Mouse (Mus musculus): ENCODE measurements around the gene Mfsd4b4. TPM values are rescaled to one million over a fixed set of nuclear protein-coding genes. Genes with fewer than 3 reads are reported as not detected.

Mfsd4b4 gene
- polyA plus RNA-seq, 1 experiment, result not detected

DNA sequence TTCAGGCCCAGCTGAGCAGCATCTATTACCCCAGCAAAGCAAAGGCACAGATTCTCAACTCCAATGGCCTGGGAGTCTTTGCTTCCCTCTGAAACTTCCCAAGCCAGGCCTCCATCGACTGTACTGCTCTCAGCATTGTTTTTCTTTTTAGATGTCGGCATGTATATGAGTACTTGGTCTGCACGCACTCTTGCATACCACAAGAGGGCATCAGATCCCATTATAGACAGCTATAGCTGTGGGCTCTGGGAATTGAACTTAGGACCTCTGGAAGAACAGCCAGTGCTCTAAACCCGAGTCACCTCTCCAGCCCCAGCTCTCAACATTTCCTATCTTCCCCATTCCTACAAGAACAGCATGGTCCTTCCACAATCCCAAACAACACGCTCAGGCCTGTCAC, 2.5 kb downstream of the Mfsd4b4 start:
- peaks cover 5% of the 10 kb centered on the region; the same call in 1 of the 2 replicates for H3K9me3 ChIP-seq (ENCODE audit: control insufficient read depth, low read length)
- H3K27me3 ChIP-seq (ENCODE audit: control insufficient read depth), result no peaks in the 10 kb centered on the region
- no peaks in the 10 kb centered on the region; the same call in 1 of the 2 replicates for H3K36me3 ChIP-seq (ENCODE audit: control insufficient read depth)
- no peak for TF ChIP-seq GATA1 (IDR thresholded peaks at IDR 0.05; ENCODE audit: low read length)
- no peak for TF ChIP-seq TAL1 (IDR thresholded peaks at IDR 0.05; ENCODE audit: low read length)
- H3K4me1 ChIP-seq (ENCODE audit: control insufficient read depth), result peaks cover 43% of the 10 kb centered on the region
- H3K4me3 ChIP-seq (replicated peaks), result no peak overlapping the region

DNA sequence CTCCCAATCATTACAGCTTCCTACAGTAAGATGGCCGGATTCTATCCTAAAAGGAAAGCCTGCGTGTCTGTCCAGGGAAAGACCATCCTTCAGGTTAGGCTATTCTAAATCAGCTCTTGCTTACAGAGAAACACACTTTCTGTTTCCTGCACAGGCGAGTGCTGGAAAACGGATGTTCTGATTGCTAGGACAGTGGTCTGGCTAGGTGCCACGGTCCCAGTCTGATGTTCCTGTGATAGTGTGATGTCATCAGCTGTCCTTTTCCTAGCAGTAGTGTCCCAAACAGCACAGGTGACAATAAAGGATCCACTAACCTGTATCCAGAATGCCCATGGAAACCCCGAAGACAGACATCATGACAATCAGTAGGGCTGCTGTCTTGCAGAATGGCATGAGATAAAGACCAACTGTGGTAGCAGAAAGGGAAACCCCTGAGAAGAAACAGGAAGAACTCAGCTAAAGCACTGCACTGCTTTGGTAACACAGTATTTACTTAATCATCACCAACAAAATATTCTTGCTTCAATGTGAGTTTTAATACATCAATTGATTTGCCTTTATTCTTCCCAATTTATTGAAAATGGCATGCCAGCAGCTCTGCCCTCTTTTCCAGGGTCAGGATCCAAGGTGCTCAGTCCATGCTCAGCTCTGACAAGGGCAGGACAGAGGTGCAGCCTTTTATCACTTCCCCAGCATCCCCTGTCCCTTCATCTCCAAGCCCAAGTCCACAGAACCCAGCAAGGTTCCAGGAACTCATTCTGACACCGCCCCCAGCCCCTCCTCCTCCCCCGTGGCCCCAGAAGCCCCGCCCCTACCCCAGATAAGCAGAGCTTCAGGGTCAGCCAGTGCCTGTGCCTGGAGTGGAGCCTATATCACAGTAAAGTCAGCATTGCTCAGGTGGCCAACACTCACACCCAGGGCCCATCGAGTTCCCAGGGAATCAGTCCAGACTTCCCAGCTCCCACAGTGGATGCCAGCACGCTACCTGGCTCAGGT, 5.0 kb downstream of the Mfsd4b4 start:
- Histone ChIP-seq H3K27me3 (ENCODE audit: control insufficient read depth) (no peaks in the 10 kb centered on the region), H3K4me1 (ENCODE audit: control insufficient read depth) (peaks cover 38% of the 10 kb centered on the region), H3K4me3 (replicated peaks) (no peak overlapping the region), H3K9me3 (ENCODE audit: control insufficient read depth, low read length) (no peaks in the 10 kb centered on the region), H3K36me3 (ENCODE audit: control insufficient read depth) (no peaks in the 10 kb centered on the region; the same call in 1 of the 2 replicates)
- TF ChIP-seq GATA1 (IDR thresholded peaks at IDR 0.05; ENCODE audit: low read length) (no peak), TAL1 (IDR thresholded peaks at IDR 0.05; ENCODE audit: low read length) (no peak)

DNA sequence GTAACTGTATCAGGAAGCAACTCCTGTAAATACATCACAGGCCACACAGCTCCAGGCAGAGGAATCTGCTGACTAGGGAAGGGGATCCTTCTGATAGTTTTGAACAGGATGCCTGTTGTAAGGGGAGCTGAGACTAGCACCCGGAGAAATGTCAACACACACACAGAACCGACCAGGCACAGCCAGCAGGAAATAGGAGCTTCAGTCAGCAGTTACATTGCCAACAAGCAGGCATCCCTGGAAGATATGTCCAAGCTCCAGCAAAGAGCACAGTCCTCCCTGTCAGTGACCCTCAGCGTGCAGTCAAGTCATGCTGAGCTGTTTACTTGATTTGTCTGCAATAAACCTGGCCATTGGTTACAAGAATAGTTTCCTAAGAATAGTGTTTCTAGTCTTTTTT, 10.4 kb downstream of the Mfsd4b4 start:
- Histone ChIP-seq H3K36me3 (ENCODE audit: control insufficient read depth) (no peaks in the 10 kb centered on the region; the same call in 1 of the 2 replicates), H3K4me1 (ENCODE audit: control insufficient read depth) (peaks cover 6% of the 10 kb centered on the region), H3K27me3 (ENCODE audit: control insufficient read depth) (no peaks in the 10 kb centered on the region), H3K4me3 (replicated peaks) (no peak overlapping the region), H3K9me3 (ENCODE audit: control insufficient read depth, low read length) (no peaks in the 10 kb centered on the region)
- TF ChIP-seq TAL1 (IDR thresholded peaks at IDR 0.05; ENCODE audit: low read length), result no peak
- no peak for TF ChIP-seq GATA1 (IDR thresholded peaks at IDR 0.05; ENCODE audit: low read length)

DNA sequence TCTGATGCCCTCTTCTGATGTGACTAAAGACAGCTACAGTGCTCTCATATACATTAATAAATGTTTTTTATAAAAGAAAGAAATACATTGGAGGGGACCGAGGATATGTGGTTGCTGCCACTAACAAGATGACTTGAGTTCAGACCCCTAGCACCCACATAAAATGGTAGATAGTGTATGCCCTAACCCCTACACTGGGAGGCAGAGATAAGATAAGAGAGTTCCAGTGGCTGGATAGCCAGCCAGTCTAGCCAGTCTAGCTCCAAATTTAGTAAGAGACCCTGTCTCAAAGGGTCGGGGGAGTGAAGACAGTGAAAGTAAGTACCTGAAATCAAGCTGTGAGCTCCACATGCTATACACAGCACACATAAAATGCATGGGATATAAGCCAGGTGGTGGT, 33.5 kb downstream of the Mfsd4b4 start:
- Histone ChIP-seq H3K36me3 (ENCODE audit: control insufficient read depth) (peaks cover 56% of the 10 kb centered on the region), H3K4me3 (replicated peaks) (no peak overlapping the region), H3K27me3 (ENCODE audit: control insufficient read depth) (no peaks in the 10 kb centered on the region), H3K9me3 (ENCODE audit: control insufficient read depth, low read length) (no peaks in the 10 kb centered on the region), H3K4me1 (ENCODE audit: control insufficient read depth) (peaks cover 7% of the 10 kb centered on the region)
- no peak for TF ChIP-seq TAL1 (IDR thresholded peaks at IDR 0.05; ENCODE audit: low read length)
- no peak for TF ChIP-seq GATA1 (IDR thresholded peaks at IDR 0.05; ENCODE audit: low read length)

DNA sequence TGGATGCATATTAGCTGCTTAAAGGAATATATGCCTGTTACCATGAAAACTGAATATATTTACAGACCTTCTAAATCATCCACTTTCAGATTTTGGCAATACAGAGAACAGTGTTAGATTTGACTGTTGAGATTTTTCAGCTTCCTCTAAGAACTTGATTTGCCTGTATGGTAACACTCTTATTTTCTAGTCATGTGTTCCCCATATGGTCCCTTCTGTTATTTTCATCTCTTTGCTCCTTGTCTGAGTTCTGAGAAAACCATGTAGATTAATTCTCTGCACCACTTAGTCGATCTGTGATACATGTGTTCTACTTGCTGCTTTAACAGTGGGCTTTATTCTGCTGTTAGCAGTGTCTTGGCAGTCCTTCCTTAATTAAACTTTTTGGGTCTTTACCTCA, 56.4 kb downstream of the Mfsd4b4 start:
- Histone ChIP-seq H3K36me3 (ENCODE audit: control insufficient read depth) (peaks cover 54% of the 10 kb centered on the region), H3K4me3 (replicated peaks) (no peak overlapping the region), H3K4me1 (ENCODE audit: control insufficient read depth) (no peaks in the 10 kb centered on the region), H3K27me3 (ENCODE audit: control insufficient read depth) (no peaks in the 10 kb centered on the region), H3K9me3 (ENCODE audit: control insufficient read depth, low read length) (no peaks in the 10 kb centered on the region)
- TF ChIP-seq TAL1 (IDR thresholded peaks at IDR 0.05; ENCODE audit: low read length), result no peak
- TF ChIP-seq GATA1 (IDR thresholded peaks at IDR 0.05; ENCODE audit: low read length), result no peak

Other genes starting within 250 kb of the Mfsd4b4 start
- gene Rev3l, start 167.1 kb downstream of the Mfsd4b4 start, polyA plus RNA-seq (2012), result 0.11 and 0.12 TPM in 2 replicates
- not detected in 2 replicates for gene Mfsd4b2, start 27.7 kb upstream of the Mfsd4b4 start, polyA plus RNA-seq (2012)
- gene Mfsd4b3, start 60.9 kb upstream of the Mfsd4b4 start, polyA plus RNA-seq (2012), result not detected in 2 replicates
- gene Mfsd4b5, start 87.4 kb upstream of the Mfsd4b4 start, polyA plus RNA-seq (2012), result not detected in 2 replicates
- not detected in 2 replicates for gene Mfsd4b1, start 126.0 kb upstream of the Mfsd4b4 start, polyA plus RNA-seq (2012)
- gene Slc16a10, start 243.0 kb upstream of the Mfsd4b4 start, polyA plus RNA-seq (2012), result 9.7 and 11.1 TPM in 2 replicates